Mouse (Mus musculus) forebrain, embryonic 11.5 days (tissue): ENCODE measurements around the gene 1110065P20Rik. TPM values are rescaled to one million over a fixed set of nuclear protein-coding genes. Genes with fewer than 3 reads are reported as not detected.

ENCODE experiments used
- ATAC-seq: fragments of 200-750 bp; cut with Nextera tagmentation; replicated peaks from 2 replicates; pipeline ENCODE4 v1.8.0; 2017; ENCODE audit warnings: moderate TSS enrichment; ENCODE audit not compliant: low FRiP score
- DNase-seq: peaks from one replicate; pipeline ENCODE4 v3.0.0-alpha.2; 2017; ENCODE audit warnings: low spot score
- H3K27ac ChIP-seq: fragments of 300-500 bp; sonication (generic); 2 replicates; pipeline ENCODE4 v1.5.1; 2014; ENCODE audit warnings: low read depth, low read length
- H3K27me3 ChIP-seq: fragments of 300-500 bp; sonication (generic); 2 replicates; pipeline ENCODE4 v1.6.1; 2014; ENCODE audit warnings: mild to moderate bottlenecking, low read length, mixed read lengths; ENCODE audit not compliant: control insufficient read depth, insufficient read depth
- H3K36me3 ChIP-seq: fragments of 300-500 bp; sonication (generic); 2 replicates; pipeline ENCODE4 v1.6.1; 2014; ENCODE audit warnings: mild to moderate bottlenecking, low read length, moderate library complexity, mixed read lengths; ENCODE audit not compliant: control insufficient read depth, insufficient read depth
- H3K4me1 ChIP-seq: fragments of 300-500 bp; sonication (generic); replicated peaks from 2 replicates; pipeline ENCODE4 v1.6.1; 2014; ENCODE audit warnings: low read length, mixed read lengths; ENCODE audit not compliant: control insufficient read depth, insufficient read depth
- H3K4me2 ChIP-seq: fragments of 300-500 bp; sonication (generic); 2 replicates; pipeline ENCODE4 v1.6.1; 2014; ENCODE audit warnings: low read depth, mild to moderate bottlenecking, low read length, moderate library complexity, mixed read lengths; ENCODE audit not compliant: severe bottlenecking
- H3K4me3 ChIP-seq: fragments of 300-500 bp; sonication (generic); 2 replicates; pipeline ENCODE4 v1.5.1; 2014; ENCODE audit warnings: low read depth, low read length
- H3K9ac ChIP-seq: fragments of 300-500 bp; sonication (generic); 2 replicates; pipeline ENCODE4 v1.6.1; 2014; ENCODE audit warnings: low read length
- H3K9me3 ChIP-seq: fragments of 300-500 bp; sonication (generic); 2 replicates; pipeline ENCODE4 v1.6.1; 2016; ENCODE audit warnings: low read length, mixed read lengths; ENCODE audit not compliant: control insufficient read depth
- WGBS: fragments of 180-500 bp; shearing (Covaris S2); extraction: QIAGEN DNeasy Blood & Tissue Kit; methylation state at CpG from one replicate; pipeline ENCODE4 v1.1.7; 2014; 5-methylcytosine and 5-hydroxymethylcytosine counted together
- polyA plus RNA-seq: library from polyadenylated mRNA; unstranded; fragments of >200 nt; fragmentation: Nextera tagmentation; extraction: Ambion mirVana; gene quantifications from 2 replicates; pipeline ENCODE4 v1.2.1, GENCODE M21; 2014

1110065P20Rik gene
- polyA plus RNA-seq, 1 experiment from 2014 or later, result 49.5 TPM

DNA sequence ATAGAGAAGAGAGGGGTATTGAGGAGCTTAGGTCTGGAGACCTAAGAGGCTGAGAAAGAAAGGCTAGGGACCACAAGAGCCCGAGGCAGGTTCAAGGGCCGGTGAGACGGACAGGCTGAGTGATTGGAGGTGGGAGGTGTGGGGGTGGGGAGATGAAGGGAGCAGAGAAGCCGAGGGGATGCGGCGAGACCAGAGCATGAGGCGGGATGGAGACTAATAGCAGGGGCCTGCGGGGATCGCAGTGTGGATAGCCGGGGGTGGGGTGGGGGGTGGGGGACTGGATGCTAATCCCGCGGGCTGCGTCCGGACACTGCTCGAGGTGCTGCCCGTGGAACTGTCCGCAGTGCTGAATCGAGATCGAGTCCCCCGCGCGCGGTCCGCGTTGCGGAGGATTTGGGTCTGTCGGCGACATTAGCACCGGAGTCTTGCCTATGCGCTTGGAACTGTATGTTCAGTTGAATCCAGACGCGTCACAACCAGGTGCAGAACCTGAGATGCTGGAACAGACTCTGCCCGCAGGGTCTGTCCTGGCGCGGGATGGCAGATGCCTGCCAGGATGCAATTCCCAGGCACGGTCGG, 31.2 kb upstream of the 1110065P20Rik start:
- H3K9ac ChIP-seq, result no peak overlapping the region
- peak overlapping the region; percentile 75 for H3K4me2 ChIP-seq
- peak; percentile 80 for DNase-seq
- H3K4me1 ChIP-seq, result peaks cover 11% of the 10 kb centered on the region; the same call in 1 of the 2 replicates
- peak; percentile 13; the same call in 1 of the 2 replicates for ATAC-seq
- H3K4me3 ChIP-seq, result peak overlapping the region; percentile 46
- no peaks in the 10 kb centered on the region for H3K9me3 ChIP-seq
- no peak overlapping the region for H3K27ac ChIP-seq
- 0% methylated on average over 37 of the region's 37 CpGs for WGBS
- H3K27me3 ChIP-seq, result peaks cover 22% of the 10 kb centered on the region
- no peaks in the 10 kb centered on the region for H3K36me3 ChIP-seq

DNA sequence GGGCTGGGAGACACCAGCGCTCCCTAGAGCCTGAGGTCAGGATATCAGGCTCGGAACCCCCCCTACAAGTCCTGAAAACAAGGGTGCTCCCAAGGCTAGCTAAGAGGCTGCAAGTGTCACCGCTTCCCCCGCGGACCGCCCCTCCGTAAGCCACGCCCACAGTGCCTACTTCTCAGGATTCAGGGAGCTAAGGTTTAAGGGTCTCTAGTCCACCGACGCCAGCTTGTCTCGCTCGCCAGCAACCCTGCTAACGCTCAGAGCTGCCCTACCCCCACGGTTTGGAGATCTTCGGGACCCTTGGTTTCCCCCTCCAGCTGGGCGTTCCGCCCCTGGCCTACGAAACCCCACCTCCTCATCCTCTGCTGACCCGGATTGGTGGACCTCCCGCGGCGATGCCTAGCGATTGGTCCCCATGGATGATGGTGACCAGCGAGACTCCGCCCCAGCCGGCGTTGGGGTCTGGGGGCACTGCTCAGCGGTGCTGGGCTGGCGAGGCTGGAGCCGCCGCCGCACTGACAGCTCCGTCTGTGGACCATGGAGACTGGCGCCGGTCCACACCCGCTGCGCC, 30.4 kb upstream of the 1110065P20Rik start:
- Histone ChIP-seq H3K9ac (peak overlapping the region; percentile 33; the same call in 1 of the 2 replicates), H3K4me3 (peak overlapping the region; percentile 46), H3K36me3 (no peaks in the 10 kb centered on the region), H3K4me1 (peaks cover 11% of the 10 kb centered on the region; the same call in 1 of the 2 replicates), H3K27me3 (peaks cover 22% of the 10 kb centered on the region), H3K9me3 (no peaks in the 10 kb centered on the region), H3K4me2 (peak overlapping the region; percentile 75), H3K27ac (no peak overlapping the region)
- DNase-seq (peak; percentile 95), ATAC-seq (peak; percentile 98)
- WGBS, result under 1% methylated on average over 37 of the region's 37 CpGs

DNA sequence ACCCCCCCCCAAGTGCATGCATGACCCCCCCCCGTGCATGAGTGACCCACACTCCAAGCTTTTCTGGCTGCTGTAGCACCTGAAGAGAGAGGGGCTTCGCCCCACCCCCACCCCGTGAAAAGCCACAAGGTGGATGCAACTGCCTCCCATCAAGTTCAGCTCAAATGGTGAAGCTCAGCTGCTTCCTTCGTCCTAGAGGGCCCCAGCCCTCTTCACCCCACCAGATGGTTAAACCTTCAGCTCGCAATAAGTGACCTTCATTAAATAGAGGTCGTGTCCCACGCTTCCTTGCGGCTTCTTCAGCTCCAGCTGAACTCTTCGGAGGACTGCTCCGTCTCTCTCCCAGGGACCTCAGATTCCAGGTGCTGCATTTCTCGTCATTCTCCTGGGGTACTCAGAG, 29.6 kb upstream of the 1110065P20Rik start, which contains the start of gene Epha10:
Epha10 (plus strand) TSS at position 301 of the 400 bp plus-strand sequence.
- Histone ChIP-seq H3K4me3 (peak within 1 kb of the TSS; percentile 46), H3K27ac (no peak within 1 kb of the TSS), H3K9me3 (no peaks in the 10 kb centered on the region), H3K9ac (peak within 1 kb of the TSS; percentile 33; the same call in 1 of the 2 replicates), H3K4me1 (peaks cover 11% of the 10 kb centered on the region; the same call in 1 of the 2 replicates), H3K36me3 (no peaks in the 10 kb centered on the region), H3K27me3 (peaks cover 22% of the 10 kb centered on the region), H3K4me2 (peak within 1 kb of the TSS; percentile 75)
- no peak for DNase-seq
- WGBS, result 4% methylated on average over 11 of the region's 11 CpGs
- ATAC-seq, result no peak

DNA sequence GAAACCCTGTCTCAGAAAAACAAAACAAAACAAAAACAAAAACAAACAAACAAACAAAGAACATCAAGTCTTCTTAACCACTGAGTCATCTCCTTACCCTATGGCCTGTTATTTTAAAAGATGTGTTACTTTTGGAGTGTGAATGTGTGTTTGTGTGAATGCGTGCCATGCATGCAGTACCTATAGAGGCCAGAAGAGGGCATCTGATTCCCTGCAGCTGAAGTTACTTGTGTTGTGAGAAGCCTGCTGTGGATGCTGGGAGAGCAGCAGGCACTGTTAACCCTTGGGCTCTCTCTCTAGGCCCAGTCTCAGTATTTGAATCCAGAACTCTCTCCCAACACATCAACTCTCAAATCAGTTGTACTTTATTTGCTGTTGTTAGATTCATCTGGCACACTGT, 21.7 kb upstream of the 1110065P20Rik start:
- H3K4me3 ChIP-seq, result no peak overlapping the region
- no peak overlapping the region for H3K4me2 ChIP-seq
- DNase-seq, result no peak
- H3K27ac ChIP-seq, result no peak overlapping the region
- ATAC-seq, result no peak
- H3K4me1 ChIP-seq, result no peaks in the 10 kb centered on the region
- H3K9ac ChIP-seq, result no peak overlapping the region
- H3K36me3 ChIP-seq, result no peaks in the 10 kb centered on the region
- 97% methylated on average over 1 of the region's 1 CpGs for WGBS
- H3K27me3 ChIP-seq, result no peaks in the 10 kb centered on the region
- H3K9me3 ChIP-seq, result peaks cover 2% of the 10 kb centered on the region; the same call in 1 of the 2 replicates

DNA sequence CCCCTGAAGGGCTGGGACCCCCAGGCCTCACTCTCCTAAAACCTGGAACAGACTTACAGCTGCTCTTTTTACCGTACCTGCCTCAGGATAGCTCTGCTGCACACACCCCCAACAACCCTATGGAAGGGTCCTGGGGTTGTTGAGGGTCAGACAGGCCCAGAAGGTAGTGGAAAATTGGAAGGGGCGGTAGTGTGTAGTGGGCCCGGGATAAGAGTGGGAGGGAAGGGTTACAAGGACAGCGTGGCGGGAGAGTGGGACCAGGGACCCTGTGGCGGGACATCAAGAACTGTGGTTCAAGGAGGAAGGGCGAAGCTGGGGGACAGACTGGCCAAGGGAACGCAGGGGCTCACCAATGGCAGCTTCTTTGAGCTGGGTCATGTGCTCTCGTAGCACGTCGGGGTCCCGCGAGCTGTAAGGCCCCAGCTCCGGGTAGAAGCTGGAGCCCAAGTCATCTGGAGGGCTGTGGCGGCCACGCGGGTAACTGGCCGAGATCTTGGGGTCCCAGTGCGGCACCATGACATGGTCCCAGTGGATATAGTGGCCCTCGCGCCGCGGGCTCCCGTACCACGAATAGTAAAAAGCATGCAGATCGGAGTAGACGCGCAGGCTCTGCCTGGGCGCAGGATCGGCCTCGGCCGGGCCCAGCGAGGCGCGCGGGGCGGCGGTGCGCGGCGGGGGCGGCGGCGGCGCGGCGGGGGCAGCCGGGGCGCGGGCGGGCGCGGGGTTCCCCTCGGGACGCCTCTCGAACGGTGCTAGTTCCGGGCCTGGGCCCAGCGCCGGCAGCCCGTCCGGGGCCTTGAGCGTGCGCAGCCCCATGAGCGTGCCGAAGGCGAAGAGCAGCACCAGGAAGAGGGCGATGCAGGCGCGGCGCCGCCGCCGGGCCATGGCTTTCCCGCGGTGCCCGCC, 10.5 kb upstream of the 1110065P20Rik start, which contains the start of gene Maneal:
Maneal (minus strand) TSS at position 889 of the 906 bp plus-strand sequence.
- DNase-seq (peak; percentile 62), ATAC-seq (peak; percentile 31; the same call in 1 of the 2 replicates)
- no peaks in the 10 kb centered on the region for H3K36me3 ChIP-seq
- H3K9me3 ChIP-seq, result no peaks in the 10 kb centered on the region
- H3K4me1 ChIP-seq, result no peaks in the 10 kb centered on the region; the same call in 1 of the 2 replicates
- 2% methylated on average over 67 of the region's 77 CpGs for WGBS
- no peak within 1 kb of the TSS for H3K27ac ChIP-seq
- peak within 1 kb of the TSS; percentile 68 for H3K4me3 ChIP-seq
- H3K27me3 ChIP-seq, result peaks cover 2% of the 10 kb centered on the region; the same call in 1 of the 2 replicates
- peak within 1 kb of the TSS; percentile 82 for H3K9ac ChIP-seq
- peak within 1 kb of the TSS; percentile 79 for H3K4me2 ChIP-seq

DNA sequence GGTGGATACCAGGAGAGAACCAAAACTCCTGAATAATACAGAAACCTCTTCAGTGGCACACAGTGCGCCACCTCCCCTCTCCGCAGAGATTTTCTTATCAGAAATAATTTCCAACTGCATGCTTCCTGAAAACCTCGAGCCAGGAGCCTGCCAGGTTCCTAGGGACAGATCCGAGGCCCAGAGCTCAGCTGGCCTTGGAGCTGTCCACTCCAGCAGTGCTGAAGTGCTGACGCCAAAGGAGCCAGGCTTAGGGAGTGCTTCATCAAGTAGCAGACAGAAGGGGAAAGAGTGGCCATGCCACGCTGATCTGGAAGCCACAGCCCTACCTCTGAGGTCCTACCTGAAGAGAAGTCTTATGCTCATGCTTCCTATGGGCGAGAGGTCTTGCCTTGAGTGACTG, 9.4 kb upstream of the 1110065P20Rik start:
- Histone ChIP-seq H3K27ac (no peak overlapping the region), H3K4me3 (no peak overlapping the region), H3K9ac (no peak overlapping the region), H3K9me3 (no peaks in the 10 kb centered on the region), H3K4me2 (peak overlapping the region; percentile 79; the same call in 1 of the 2 replicates), H3K27me3 (peaks cover 2% of the 10 kb centered on the region; the same call in 1 of the 2 replicates), H3K36me3 (no peaks in the 10 kb centered on the region), H3K4me1 (no peaks in the 10 kb centered on the region; the same call in 1 of the 2 replicates)
- ATAC-seq, result no peak
- 15% methylated on average over 7 of the region's 7 CpGs for WGBS
- DNase-seq, result peak; percentile 82

DNA sequence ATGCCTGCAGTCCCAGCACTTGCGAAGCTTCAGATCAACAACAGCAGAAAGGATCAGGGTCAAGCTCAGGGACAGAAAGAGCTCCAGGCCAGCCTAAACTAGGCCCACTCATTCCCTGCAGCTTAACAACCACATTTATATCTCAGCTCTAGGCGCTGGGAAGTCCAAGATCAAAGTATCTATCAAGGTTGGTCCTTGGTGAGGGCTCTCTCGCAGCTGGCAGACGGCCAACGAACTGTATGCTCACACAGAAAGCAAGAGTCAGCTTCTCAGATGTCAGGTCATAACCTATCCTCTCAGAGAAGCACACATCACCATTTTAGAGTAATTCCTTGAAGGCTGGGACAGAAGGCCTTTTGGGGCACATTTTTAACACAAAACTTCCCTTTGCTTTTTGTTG, 7.4 kb upstream of the 1110065P20Rik start:
- ATAC-seq (no peak), DNase-seq (no peak)
- H3K4me2 ChIP-seq, result no peak overlapping the region
- 77% methylated on average over 5 of the region's 5 CpGs for WGBS
- H3K4me3 ChIP-seq, result no peak overlapping the region
- no peaks in the 10 kb centered on the region; the same call in 1 of the 2 replicates for H3K4me1 ChIP-seq
- H3K9me3 ChIP-seq, result no peaks in the 10 kb centered on the region
- no peaks in the 10 kb centered on the region for H3K36me3 ChIP-seq
- no peak overlapping the region for H3K9ac ChIP-seq
- H3K27me3 ChIP-seq, result peaks cover 2% of the 10 kb centered on the region; the same call in 1 of the 2 replicates
- no peak overlapping the region for H3K27ac ChIP-seq

DNA sequence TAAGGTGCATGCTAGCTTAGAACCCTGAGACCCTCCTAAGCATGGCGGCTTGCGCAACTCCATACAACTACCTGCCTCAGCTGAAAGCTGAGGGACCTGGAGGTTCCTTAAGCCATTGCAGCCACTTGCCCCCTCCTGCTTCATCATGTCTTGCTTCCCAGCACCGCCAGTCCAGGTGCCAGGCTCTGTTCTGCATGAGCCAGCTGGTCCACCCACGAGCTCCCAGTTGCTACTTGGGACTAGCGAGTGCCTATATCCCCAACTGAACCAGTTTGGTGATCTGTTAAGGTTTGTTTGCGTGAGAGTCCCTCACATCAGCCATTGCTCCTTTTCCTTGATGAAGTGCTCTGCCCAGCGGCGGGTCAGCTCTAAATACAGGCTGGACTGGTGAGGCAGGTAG, 5.3 kb upstream of the 1110065P20Rik start:
- no peaks in the 10 kb centered on the region for H3K9me3 ChIP-seq
- WGBS, result 96% methylated on average over 8 of the region's 8 CpGs
- ATAC-seq, result no peak
- no peak for DNase-seq
- H3K4me1 ChIP-seq, result peaks cover 9% of the 10 kb centered on the region; the same call in 1 of the 2 replicates
- H3K27me3 ChIP-seq, result no peaks in the 10 kb centered on the region
- H3K36me3 ChIP-seq, result no peaks in the 10 kb centered on the region
- no peak overlapping the region for H3K4me3 ChIP-seq
- no peak overlapping the region for H3K4me2 ChIP-seq
- no peak overlapping the region for H3K27ac ChIP-seq
- H3K9ac ChIP-seq, result no peak overlapping the region
